Mouse (Mus musculus): ENCODE data around the gene Cd80. TPM values are rescaled to one million over a fixed set of nuclear protein-coding genes. Genes with fewer than 3 reads are reported as not detected.

The Cd80 gene
- polyA plus RNA-seq, 1 experiment from 2014 or later: 0.30 TPM

GRCm38 (mm10) chr16:38502469-38502868, 47.1 kb downstream of the Cd80 start:
- Histone ChIP-seq H3K36me3 (ENCODE audit: insufficient read depth) (peaks cover 61% of the 10 kb centered on the region), H3K27ac (ENCODE audit: low read depth) (no peak overlapping the region), H3K9ac (no peak overlapping the region), H3K4me3 (ENCODE audit: low read depth, low read length) (no peak overlapping the region), H3K27me3 (ENCODE audit: insufficient read depth, low read length) (no peaks in the 10 kb centered on the region), H3K4me2 (no peak overlapping the region), H3K4me1 (ENCODE audit: insufficient read depth) (no peaks in the 10 kb centered on the region), H3K9me3 (ENCODE audit: low read depth, low read length) (no peaks in the 10 kb centered on the region)
- DNase-seq (no peak), ATAC-seq (ENCODE audit: insufficient read depth) (no peak)
- no peak for TF ChIP-seq CTCF (IDR thresholded peaks at IDR 0.05; ENCODE audit: low read depth)
- WGBS: 91% methylated on average over 10 of the region's 10 CpGs

- H3K9ac ChIP-seq: no peak overlapping the region
Observed at GRCm38 (mm10) chr16:38503528-38503927, 48.2 kb downstream of the Cd80 start.

GRCm38 (mm10) chr16:38506041-38506634, 50.8 kb downstream of the Cd80 start:
- TF ChIP-seq CTCF (IDR thresholded peaks at IDR 0.05; ENCODE audit: low read depth): peak; percentile 96
- H3K36me3 ChIP-seq (ENCODE audit: insufficient read depth): peaks cover 56% of the 10 kb centered on the region
- DNase-seq (peak; percentile 88), ATAC-seq (ENCODE audit: insufficient read depth) (peak; percentile 88)
- H3K4me3 ChIP-seq (ENCODE audit: low read depth, low read length): no peak overlapping the region
- 71% methylated on average over 4 of the region's 4 CpGs for WGBS
- H3K9ac ChIP-seq: no peak overlapping the region
- H3K27me3 ChIP-seq (ENCODE audit: insufficient read depth, low read length): no peaks in the 10 kb centered on the region
- H3K4me2 ChIP-seq: no peak overlapping the region
- no peaks in the 10 kb centered on the region for H3K4me1 ChIP-seq (ENCODE audit: insufficient read depth)
- H3K27ac ChIP-seq (ENCODE audit: low read depth): no peak overlapping the region
- no peaks in the 10 kb centered on the region for H3K9me3 ChIP-seq (ENCODE audit: low read depth, low read length)

More at GRCm38 (mm10) chr16:38503528-38503927, 48.2 kb downstream of the Cd80 start:
- Histone ChIP-seq H3K4me2 (no peak overlapping the region), H3K36me3 (ENCODE audit: insufficient read depth) (peaks cover 63% of the 10 kb centered on the region), H3K27me3 (ENCODE audit: insufficient read depth, low read length) (no peaks in the 10 kb centered on the region), H3K27ac (ENCODE audit: low read depth) (no peak overlapping the region), H3K9me3 (ENCODE audit: low read depth, low read length) (no peaks in the 10 kb centered on the region), H3K4me1 (ENCODE audit: insufficient read depth) (no peaks in the 10 kb centered on the region), H3K4me3 (ENCODE audit: low read depth, low read length) (no peak overlapping the region)
- ATAC-seq (ENCODE audit: insufficient read depth) (no peak), DNase-seq (no peak)
- 87% methylated on average over 4 of the region's 4 CpGs for WGBS
- TF ChIP-seq CTCF (IDR thresholded peaks at IDR 0.05; ENCODE audit: low read depth): no peak

- no peak overlapping the region for H3K4me2 ChIP-seq
- peaks cover 43% of the 10 kb centered on the region for H3K36me3 ChIP-seq (ENCODE audit: insufficient read depth)
- no peak overlapping the region for H3K4me3 ChIP-seq (ENCODE audit: low read depth, low read length)
- H3K9me3 ChIP-seq (ENCODE audit: low read depth, low read length): no peaks in the 10 kb centered on the region
- TF ChIP-seq CTCF (IDR thresholded peaks at IDR 0.05; ENCODE audit: low read depth): no peak
- WGBS: 88% methylated on average over 2 of the region's 2 CpGs
- no peak overlapping the region for H3K27ac ChIP-seq (ENCODE audit: low read depth)
- DNase-seq (no peak), ATAC-seq (ENCODE audit: insufficient read depth) (no peak)
- H3K9ac ChIP-seq: no peak overlapping the region
- H3K4me1 ChIP-seq (ENCODE audit: insufficient read depth): no peaks in the 10 kb centered on the region
- H3K27me3 ChIP-seq (ENCODE audit: insufficient read depth, low read length): no peaks in the 10 kb centered on the region
Observed at GRCm38 (mm10) chr16:38510846-38511245, 55.5 kb downstream of the Cd80 start.

GRCm38 (mm10) chr16:38519140-38519539, 63.8 kb downstream of the Cd80 start:
- Histone ChIP-seq H3K9ac (no peak overlapping the region), H3K36me3 (ENCODE audit: insufficient read depth) (peaks cover 26% of the 10 kb centered on the region), H3K4me2 (no peak overlapping the region), H3K27me3 (ENCODE audit: insufficient read depth, low read length) (no peaks in the 10 kb centered on the region), H3K9me3 (ENCODE audit: low read depth, low read length) (no peaks in the 10 kb centered on the region), H3K4me3 (ENCODE audit: low read depth, low read length) (no peak overlapping the region), H3K4me1 (ENCODE audit: insufficient read depth) (no peaks in the 10 kb centered on the region), H3K27ac (ENCODE audit: low read depth) (no peak overlapping the region)
- ATAC-seq (ENCODE audit: insufficient read depth): no peak
- no peak for DNase-seq
- 92% methylated on average over 2 of the region's 2 CpGs for WGBS
- no peak for TF ChIP-seq CTCF (IDR thresholded peaks at IDR 0.05; ENCODE audit: low read depth)

GRCm38 (mm10) chr16:38521211-38521987, 66.0 kb downstream of the Cd80 start:
- H3K36me3 ChIP-seq (ENCODE audit: insufficient read depth): peaks cover 34% of the 10 kb centered on the region
- TF ChIP-seq CTCF (IDR thresholded peaks at IDR 0.05; ENCODE audit: low read depth): no peak
- H3K4me3 ChIP-seq (ENCODE audit: low read depth, low read length): peak overlapping the region; percentile 93
- DNase-seq (peak; percentile 14), ATAC-seq (ENCODE audit: insufficient read depth) (no peak)
- WGBS: 17% methylated on average over 8 of the region's 8 CpGs
- H3K27me3 ChIP-seq (ENCODE audit: insufficient read depth, low read length): no peaks in the 10 kb centered on the region
- H3K9me3 ChIP-seq (ENCODE audit: low read depth, low read length): no peaks in the 10 kb centered on the region
- peak overlapping the region; percentile 94 for H3K9ac ChIP-seq
- no peak overlapping the region for H3K27ac ChIP-seq (ENCODE audit: low read depth)
- no peaks in the 10 kb centered on the region for H3K4me1 ChIP-seq (ENCODE audit: insufficient read depth)
- peak overlapping the region; percentile 67 for H3K4me2 ChIP-seq
